Mouse (Mus musculus) lung, adult 2 months (tissue): ENCODE measurements around the gene Ccdc18.

ENCODE experiments used
- CTCF ChIP-seq: fragments of 200-500 bp; IDR thresholded peaks from 2 replicates; pipeline ENCODE4 v1.5.1; 2011; ENCODE audit warnings: mild to moderate bottlenecking, low read length, control low read depth; ENCODE audit not compliant: insufficient read depth
- POLR2A ChIP-seq: fragments of 200-500 bp; IDR thresholded peaks from 2 replicates; pipeline ENCODE4 v1.6.1; 2011; ENCODE audit warnings: low read depth, mild to moderate bottlenecking, control low read depth, low read length, borderline replicate concordance; ENCODE audit errors: extremely low read depth

DNA sequence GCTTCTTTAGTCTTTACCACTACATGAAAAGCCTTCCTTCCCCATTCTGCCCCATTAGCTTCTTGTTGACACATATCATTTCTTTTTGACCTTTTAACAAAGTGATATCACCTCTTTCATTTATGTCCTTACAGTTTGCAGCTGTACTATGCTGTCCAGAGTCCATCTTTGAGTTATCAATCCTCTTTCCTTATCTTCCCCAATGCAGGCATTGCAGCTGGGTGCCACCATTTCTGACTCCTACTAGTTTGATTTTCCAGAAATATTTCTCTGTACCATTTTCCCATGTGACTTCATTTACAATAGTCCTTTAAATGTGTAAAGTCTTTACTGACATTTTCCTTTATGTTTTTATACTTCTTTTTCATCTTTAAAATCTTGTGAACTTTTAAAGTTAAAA lies 134.3 kb downstream of the Ccdc18 start:
- TF ChIP-seq CTCF (no peak), POLR2A (no peak)
